Mouse (Mus musculus) limb, embryonic 12.5 days (tissue): ENCODE results near the gene Gm28048. TPM values are rescaled to one million over a fixed set of nuclear protein-coding genes. Genes with fewer than 3 reads are reported as not detected.

Experiments used
- ATAC-seq: fragments of 200-750 bp; cut with Nextera tagmentation; 2 replicates; pipeline ENCODE4 v1.8.0; 2017; ENCODE audit warnings: low read depth, moderate TSS enrichment; ENCODE audit not compliant: insufficient number of reproducible peaks, insufficient read depth, low FRiP score, low TSS enrichment
- H3K27ac ChIP-seq: fragments of 300-500 bp; sonication (generic); 2 replicates; pipeline ENCODE4 v1.5.1; 2016; ENCODE audit warnings: mild to moderate bottlenecking, moderate library complexity
- H3K27me3 ChIP-seq: fragments of 300-500 bp; sonication (generic); 2 replicates; pipeline ENCODE4 v1.6.1; 2016; ENCODE audit warnings: mild to moderate bottlenecking, moderate library complexity
- H3K36me3 ChIP-seq: fragments of 300-500 bp; sonication (generic); 2 replicates; pipeline ENCODE4 v1.6.1; 2016; ENCODE audit warnings: mild to moderate bottlenecking, moderate library complexity
- H3K4me1 ChIP-seq: fragments of 300-500 bp; sonication (generic); replicated peaks from 2 replicates; pipeline ENCODE4 v1.6.1; 2016
- H3K4me2 ChIP-seq: fragments of 300-500 bp; sonication (generic); 2 replicates; pipeline ENCODE4 v1.6.1; 2016; ENCODE audit warnings: mild to moderate bottlenecking, moderate library complexity
- H3K4me3 ChIP-seq: fragments of 300-500 bp; sonication (generic); replicated peaks from 2 replicates; pipeline ENCODE4 v1.5.1; 2016; ENCODE audit warnings: mild to moderate bottlenecking
- H3K9ac ChIP-seq: fragments of 300-500 bp; sonication (generic); replicated peaks from 2 replicates; pipeline ENCODE4 v1.6.1; 2016; ENCODE audit warnings: mild to moderate bottlenecking, moderate library complexity
- H3K9me3 ChIP-seq: fragments of 300-500 bp; sonication (generic); 2 replicates; pipeline ENCODE4 v1.6.1; 2016; ENCODE audit warnings: mild to moderate bottlenecking, moderate library complexity
- WGBS: fragments of 180-500 bp; shearing (Covaris S2); methylation state at CpG from one replicate; pipeline ENCODE4 v1.1.7; 2016; 5-methylcytosine and 5-hydroxymethylcytosine counted together
- polyA plus RNA-seq: library from polyadenylated mRNA; unstranded; fragments of >200 nt; fragmentation: Nextera tagmentation; extraction: Ambion mirVana; gene quantifications from 2 replicates; pipeline ENCODE4 v1.2.1, GENCODE M21; 2016

Gene Gm28048
- polyA plus RNA-seq, 1 experiment from 2014 or later = 5.9 TPM

- no peak overlapping the region for H3K27ac ChIP-seq
- H3K27me3 ChIP-seq = no peaks in the 10 kb centered on the region
- no peaks in the 10 kb centered on the region for H3K36me3 ChIP-seq
- WGBS = 97% methylated on average over 15 of the region's 15 CpGs
- ATAC-seq = no peak
- H3K4me1 ChIP-seq = no peaks in the 10 kb centered on the region
- H3K4me3 ChIP-seq = no peak overlapping the region
- no peaks in the 10 kb centered on the region for H3K9me3 ChIP-seq
- H3K4me2 ChIP-seq = no peak overlapping the region
- H3K9ac ChIP-seq = no peak overlapping the region
Measured at GRCm38 (mm10) chr11:22828988-22829632, 152.8 kb downstream of the Gm28048 start.

GRCm38 (mm10) chr11:22827514-22828080, 154.3 kb downstream of the Gm28048 start:
- 80% methylated on average over 4 of the region's 4 CpGs for WGBS
- Histone ChIP-seq H3K27ac (no peak overlapping the region), H3K9ac (no peak overlapping the region), H3K4me3 (no peak overlapping the region), H3K36me3 (no peaks in the 10 kb centered on the region), H3K4me2 (no peak overlapping the region), H3K27me3 (no peaks in the 10 kb centered on the region), H3K9me3 (no peaks in the 10 kb centered on the region), H3K4me1 (no peaks in the 10 kb centered on the region)
- ATAC-seq = no peak

DNA sequence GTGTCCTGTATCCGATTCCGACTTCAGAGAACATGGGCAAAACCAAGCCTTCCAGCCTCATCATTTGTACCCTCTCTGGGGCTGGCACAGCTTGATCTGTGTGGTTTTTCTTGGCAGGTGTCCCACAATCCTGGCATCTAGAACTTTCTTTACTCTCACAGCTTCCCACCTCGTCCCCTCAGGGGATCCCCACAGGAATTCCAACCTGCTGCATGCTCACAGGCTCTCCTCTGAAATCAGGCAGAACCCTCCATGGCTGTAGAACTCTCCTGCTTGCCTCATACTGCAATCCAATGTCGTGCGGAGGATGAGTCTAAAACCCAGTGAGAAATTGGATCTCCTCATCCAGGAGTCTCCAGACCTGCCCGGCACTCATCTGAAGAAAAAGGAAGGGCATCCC, 155.2 kb downstream of the Gm28048 start:
- no peak overlapping the region for H3K4me3 ChIP-seq
- H3K4me2 ChIP-seq = no peak overlapping the region
- H3K27me3 ChIP-seq = no peaks in the 10 kb centered on the region
- H3K9me3 ChIP-seq = no peaks in the 10 kb centered on the region
- H3K9ac ChIP-seq = no peak overlapping the region
- H3K27ac ChIP-seq = no peak overlapping the region
- whole genome bisulfite sequencing = 84% methylated on average over 6 of the region's 6 CpGs
- no peaks in the 10 kb centered on the region for H3K4me1 ChIP-seq
- H3K36me3 ChIP-seq = no peaks in the 10 kb centered on the region
- ATAC-seq = no peak

- Histone ChIP-seq H3K27ac (no peak overlapping the region), H3K4me3 (no peak overlapping the region), H3K4me2 (no peak overlapping the region), H3K9me3 (no peaks in the 10 kb centered on the region), H3K4me1 (no peaks in the 10 kb centered on the region), H3K36me3 (no peaks in the 10 kb centered on the region), H3K27me3 (no peaks in the 10 kb centered on the region), H3K9ac (no peak overlapping the region)
- no peak for ATAC-seq
- WGBS = 92% methylated on average over 14 of the region's 14 CpGs
Measured at GRCm38 (mm10) chr11:22826051-22826450, 155.8 kb downstream of the Gm28048 start.

DNA sequence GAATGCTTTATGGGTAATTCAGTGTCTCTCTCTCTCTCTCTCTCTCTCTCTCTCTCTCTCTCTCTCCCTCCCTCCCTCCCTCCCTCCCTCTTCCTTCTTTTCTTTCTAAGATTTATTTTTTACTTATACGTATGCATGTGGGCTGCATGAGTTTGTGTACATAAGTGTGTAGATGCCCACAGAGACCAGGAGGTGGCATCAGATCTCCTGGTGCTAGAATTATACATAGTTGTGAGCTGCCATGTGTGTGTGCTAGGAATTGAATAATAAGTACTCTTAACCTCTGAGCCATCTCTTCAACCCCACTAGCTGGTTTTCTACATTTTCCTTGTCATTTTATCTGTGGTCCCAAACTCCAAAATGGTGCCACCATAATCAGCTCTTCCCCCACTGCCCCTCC, 156.3 kb downstream of the Gm28048 start:
- Histone ChIP-seq H3K4me2 (no peak overlapping the region), H3K4me3 (no peak overlapping the region), H3K9ac (no peak overlapping the region), H3K36me3 (no peaks in the 10 kb centered on the region), H3K27ac (no peak overlapping the region), H3K4me1 (no peaks in the 10 kb centered on the region), H3K27me3 (no peaks in the 10 kb centered on the region), H3K9me3 (no peaks in the 10 kb centered on the region)
- ATAC-seq = no peak
- WGBS = 100% methylated on average over 1 of the region's 1 CpGs

GRCm38 (mm10) chr11:22824049-22824705, 157.7 kb downstream of the Gm28048 start:
- Histone ChIP-seq H3K9ac (no peak overlapping the region), H3K36me3 (no peaks in the 10 kb centered on the region), H3K9me3 (no peaks in the 10 kb centered on the region), H3K4me2 (no peak overlapping the region), H3K27me3 (no peaks in the 10 kb centered on the region), H3K4me3 (no peak overlapping the region), H3K27ac (no peak overlapping the region), H3K4me1 (no peaks in the 10 kb centered on the region)
- WGBS = 84% methylated on average over 9 of the region's 9 CpGs
- ATAC-seq = no peak

DNA sequence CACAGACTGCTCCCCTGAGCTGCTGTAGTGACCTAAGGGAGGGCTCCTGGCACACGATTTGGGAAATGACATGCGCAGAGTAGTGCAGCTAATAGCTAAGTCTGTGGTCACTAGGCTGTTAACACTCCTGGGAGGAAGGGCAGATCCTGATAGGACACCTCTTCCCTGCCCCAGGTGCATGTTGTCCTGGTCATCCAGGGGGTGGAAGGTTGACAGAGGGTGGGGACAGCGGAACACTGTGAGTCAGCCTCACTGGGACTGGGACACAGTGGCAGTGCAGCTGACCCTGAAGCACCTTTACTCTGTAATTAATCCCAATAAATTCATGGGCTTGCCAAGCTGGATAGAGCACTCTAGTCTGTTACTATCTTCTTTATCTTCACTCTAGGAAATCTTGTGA, 160.6 kb downstream of the Gm28048 start:
- H3K9me3 ChIP-seq = no peaks in the 10 kb centered on the region
- no peak for ATAC-seq
- no peak overlapping the region for H3K27ac ChIP-seq
- H3K4me2 ChIP-seq = no peak overlapping the region
- H3K4me3 ChIP-seq = no peak overlapping the region
- no peaks in the 10 kb centered on the region for H3K4me1 ChIP-seq
- 79% methylated on average over 3 of the region's 3 CpGs for WGBS
- no peaks in the 10 kb centered on the region for H3K36me3 ChIP-seq
- no peak overlapping the region for H3K9ac ChIP-seq
- no peaks in the 10 kb centered on the region for H3K27me3 ChIP-seq

DNA sequence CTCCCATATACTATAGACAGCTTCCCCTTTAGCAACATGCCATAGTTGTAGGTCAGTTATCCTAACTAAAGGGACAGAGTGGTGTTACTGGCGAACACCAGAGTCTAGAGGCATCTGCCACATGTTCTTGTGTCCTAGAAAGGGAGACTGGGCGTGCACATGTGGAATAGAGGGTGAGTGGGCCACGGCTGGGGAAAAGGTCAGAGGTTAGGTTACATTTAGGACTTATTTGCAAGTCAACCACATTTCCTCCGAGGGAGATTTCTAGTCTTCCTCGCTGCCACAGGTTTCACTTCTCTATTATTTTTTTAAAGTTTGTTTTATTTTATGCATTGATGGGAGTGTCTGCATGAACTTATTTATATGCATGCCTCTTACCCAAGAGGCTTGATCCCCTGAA, 163.5 kb downstream of the Gm28048 start:
- H3K27ac ChIP-seq = no peak overlapping the region
- no peak overlapping the region for H3K4me2 ChIP-seq
- H3K9ac ChIP-seq = no peak overlapping the region
- H3K4me1 ChIP-seq = no peaks in the 10 kb centered on the region
- H3K27me3 ChIP-seq = no peaks in the 10 kb centered on the region
- WGBS = 65% methylated on average over 5 of the region's 5 CpGs
- no peak for ATAC-seq
- H3K4me3 ChIP-seq = no peak overlapping the region
- H3K9me3 ChIP-seq = no peaks in the 10 kb centered on the region
- no peaks in the 10 kb centered on the region for H3K36me3 ChIP-seq

DNA sequence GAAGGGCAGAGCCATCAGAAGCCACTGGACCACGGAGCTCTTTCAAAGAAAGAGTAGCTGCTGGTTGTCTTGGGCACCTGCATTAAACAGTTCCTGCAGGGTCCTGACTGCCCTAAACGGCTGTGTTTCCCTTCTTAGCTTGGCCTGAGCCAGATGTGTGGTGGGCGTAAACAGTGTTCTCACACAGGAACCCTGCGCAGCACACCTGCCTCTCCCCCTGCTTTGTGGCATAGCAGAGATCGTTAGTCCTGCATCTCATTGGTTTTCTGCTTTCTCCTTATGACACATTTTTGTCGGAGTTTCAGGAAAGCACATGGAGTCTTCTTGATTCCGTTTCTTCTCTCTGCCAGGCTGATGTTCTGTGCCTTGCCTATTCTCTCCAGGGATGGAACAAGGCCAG, 166.0 kb downstream of the Gm28048 start:
- Histone ChIP-seq H3K9me3 (no peaks in the 10 kb centered on the region), H3K9ac (no peak overlapping the region), H3K4me3 (no peak overlapping the region), H3K4me2 (no peak overlapping the region), H3K4me1 (no peaks in the 10 kb centered on the region), H3K36me3 (no peaks in the 10 kb centered on the region), H3K27ac (no peak overlapping the region), H3K27me3 (no peaks in the 10 kb centered on the region)
- 62% methylated on average over 7 of the region's 7 CpGs for WGBS
- ATAC-seq = no peak

- no peaks in the 10 kb centered on the region for H3K4me1 ChIP-seq
- no peak for ATAC-seq
- H3K4me2 ChIP-seq = no peak overlapping the region
- H3K27ac ChIP-seq = no peak overlapping the region
- H3K9me3 ChIP-seq = no peaks in the 10 kb centered on the region
- no peak overlapping the region for H3K4me3 ChIP-seq
- H3K27me3 ChIP-seq = no peaks in the 10 kb centered on the region
- H3K9ac ChIP-seq = no peak overlapping the region
- no peaks in the 10 kb centered on the region for H3K36me3 ChIP-seq
Measured at GRCm38 (mm10) chr11:22815143-22815542, 166.7 kb downstream of the Gm28048 start.

GRCm38 (mm10) chr11:22813921-22814704, 167.8 kb downstream of the Gm28048 start:
- Histone ChIP-seq H3K27me3 (no peaks in the 10 kb centered on the region), H3K9ac (no peak overlapping the region), H3K9me3 (no peaks in the 10 kb centered on the region), H3K4me2 (no peak overlapping the region), H3K36me3 (no peaks in the 10 kb centered on the region), H3K4me1 (no peaks in the 10 kb centered on the region), H3K27ac (no peak overlapping the region), H3K4me3 (no peak overlapping the region)
- WGBS = 72% methylated on average over 5 of the region's 5 CpGs
- no peak for ATAC-seq
